Mouse (Mus musculus) hindbrain, embryonic 12.5 days (tissue): ENCODE results near the gene Sh3pxd2a. TPM values are rescaled to one million over a fixed set of nuclear protein-coding genes. Genes with fewer than 3 reads are reported as not detected.

Experiments used
- ATAC-seq: fragments of 200-750 bp; cut with Nextera tagmentation; 2 replicates; pipeline ENCODE4 v1.8.0; 2017; ENCODE audit warnings: moderate TSS enrichment; ENCODE audit not compliant: low FRiP score
- H3K27ac ChIP-seq: fragments of 300-500 bp; sonication (generic); 2 replicates; pipeline ENCODE4 v1.5.1; 2016; ENCODE audit warnings: mild to moderate bottlenecking
- H3K27me3 ChIP-seq: fragments of 300-500 bp; sonication (generic); 2 replicates; pipeline ENCODE4 v1.6.1; 2016; ENCODE audit warnings: mild to moderate bottlenecking
- H3K36me3 ChIP-seq: fragments of 300-500 bp; sonication (generic); 2 replicates; pipeline ENCODE4 v1.6.1; 2016; ENCODE audit warnings: mild to moderate bottlenecking
- H3K4me1 ChIP-seq: fragments of 300-500 bp; sonication (generic); 2 replicates; pipeline ENCODE4 v1.6.1; 2016
- H3K4me2 ChIP-seq: fragments of 300-500 bp; sonication (generic); replicated peaks from 2 replicates; pipeline ENCODE4 v1.6.1; 2016; ENCODE audit warnings: mild to moderate bottlenecking
- H3K4me3 ChIP-seq: fragments of 300-500 bp; sonication (generic); 2 replicates; pipeline ENCODE4 v1.5.1; 2016; ENCODE audit warnings: mild to moderate bottlenecking
- H3K9ac ChIP-seq: fragments of 300-500 bp; sonication (generic); 2 replicates; pipeline ENCODE4 v1.6.1; 2016; ENCODE audit warnings: mild to moderate bottlenecking, moderate library complexity
- H3K9me3 ChIP-seq: fragments of 300-500 bp; sonication (generic); replicated peaks from 2 replicates; pipeline ENCODE4 v1.6.1; 2016; ENCODE audit warnings: mild to moderate bottlenecking
- WGBS: fragments of 180-500 bp; shearing (Covaris S2); methylation state at CpG from one replicate; pipeline ENCODE4 v1.1.7; 2016; 5-methylcytosine and 5-hydroxymethylcytosine counted together
- polyA plus RNA-seq: library from polyadenylated mRNA; unstranded; fragments of >200 nt; fragmentation: Nextera tagmentation; extraction: Ambion mirVana; gene quantifications from 2 replicates; pipeline ENCODE4 v1.2.1, GENCODE M21; 2016

Gene Sh3pxd2a
- polyA plus RNA-seq, 1 experiment from 2014 or later, result 3.9 TPM

GRCm38 (mm10) chr19:47371521-47371920, 92.7 kb downstream of the Sh3pxd2a start:
- Histone ChIP-seq H3K27ac (no peak overlapping the region), H3K4me3 (no peak overlapping the region), H3K9me3 (no peaks in the 10 kb centered on the region), H3K9ac (no peak overlapping the region), H3K4me2 (no peak overlapping the region), H3K36me3 (no peaks in the 10 kb centered on the region), H3K27me3 (no peaks in the 10 kb centered on the region), H3K4me1 (peaks cover 9% of the 10 kb centered on the region; the same call in 1 of the 2 replicates)
- ATAC-seq, result no peak
- 91% methylated on average over 11 of the region's 11 CpGs for WGBS

- no peak overlapping the region for H3K4me2 ChIP-seq
- 52% methylated on average over 3 of the region's 3 CpGs for WGBS
- ATAC-seq, result no peak
- H3K4me1 ChIP-seq, result peaks cover 9% of the 10 kb centered on the region; the same call in 1 of the 2 replicates
- no peak overlapping the region for H3K27ac ChIP-seq
- no peaks in the 10 kb centered on the region for H3K36me3 ChIP-seq
- H3K9me3 ChIP-seq, result no peaks in the 10 kb centered on the region
- no peak overlapping the region for H3K9ac ChIP-seq
- no peak overlapping the region for H3K4me3 ChIP-seq
- H3K27me3 ChIP-seq, result no peaks in the 10 kb centered on the region
Observed at GRCm38 (mm10) chr19:47369008-47369407, 95.2 kb downstream of the Sh3pxd2a start.

GRCm38 (mm10) chr19:47367271-47367879, 96.8 kb downstream of the Sh3pxd2a start:
- ATAC-seq, result no peak
- no peak overlapping the region for H3K4me3 ChIP-seq
- H3K4me2 ChIP-seq, result no peak overlapping the region
- H3K4me1 ChIP-seq, result peaks cover 19% of the 10 kb centered on the region
- no peak overlapping the region for H3K9ac ChIP-seq
- H3K36me3 ChIP-seq, result no peaks in the 10 kb centered on the region
- no peaks in the 10 kb centered on the region for H3K27me3 ChIP-seq
- no peak overlapping the region for H3K27ac ChIP-seq
- H3K9me3 ChIP-seq, result no peaks in the 10 kb centered on the region
- 88% methylated on average over 12 of the region's 12 CpGs for WGBS

- ATAC-seq, result no peak
- no peak overlapping the region for H3K4me2 ChIP-seq
- no peaks in the 10 kb centered on the region for H3K36me3 ChIP-seq
- peaks cover 19% of the 10 kb centered on the region for H3K4me1 ChIP-seq
- no peaks in the 10 kb centered on the region for H3K27me3 ChIP-seq
- no peak overlapping the region for H3K27ac ChIP-seq
- H3K9me3 ChIP-seq, result no peaks in the 10 kb centered on the region
- H3K9ac ChIP-seq, result no peak overlapping the region
- no peak overlapping the region for H3K4me3 ChIP-seq
- WGBS, result 77% methylated on average over 8 of the region's 8 CpGs
Observed at GRCm38 (mm10) chr19:47366576-47366975, 97.6 kb downstream of the Sh3pxd2a start.

GRCm38 (mm10) chr19:47363086-47363668, 101.0 kb downstream of the Sh3pxd2a start:
- no peak for ATAC-seq
- no peak overlapping the region for H3K27ac ChIP-seq
- H3K9ac ChIP-seq, result no peak overlapping the region
- no peaks in the 10 kb centered on the region for H3K36me3 ChIP-seq
- H3K27me3 ChIP-seq, result no peaks in the 10 kb centered on the region
- H3K4me1 ChIP-seq, result peaks cover 10% of the 10 kb centered on the region
- 38% methylated on average over 9 of the region's 9 CpGs for WGBS
- H3K9me3 ChIP-seq, result no peaks in the 10 kb centered on the region
- H3K4me3 ChIP-seq, result no peak overlapping the region
- H3K4me2 ChIP-seq, result no peak overlapping the region

GRCm38 (mm10) chr19:47360921-47361320, 103.3 kb downstream of the Sh3pxd2a start:
- Histone ChIP-seq H3K36me3 (no peaks in the 10 kb centered on the region), H3K9ac (no peak overlapping the region), H3K4me1 (peaks cover 10% of the 10 kb centered on the region; the same call in 1 of the 2 replicates), H3K4me3 (no peak overlapping the region), H3K4me2 (no peak overlapping the region), H3K27me3 (no peaks in the 10 kb centered on the region), H3K9me3 (no peaks in the 10 kb centered on the region), H3K27ac (no peak overlapping the region)
- ATAC-seq, result no peak
- WGBS, result 81% methylated on average over 3 of the region's 3 CpGs

- WGBS, result 92% methylated on average over 16 of the region's 16 CpGs
- Histone ChIP-seq H3K4me1 (peaks cover 15% of the 10 kb centered on the region), H3K4me2 (no peak overlapping the region), H3K36me3 (no peaks in the 10 kb centered on the region), H3K9me3 (no peaks in the 10 kb centered on the region), H3K27me3 (no peaks in the 10 kb centered on the region; the same call in 1 of the 2 replicates), H3K9ac (no peak overlapping the region), H3K4me3 (no peak overlapping the region), H3K27ac (no peak overlapping the region)
- ATAC-seq, result no peak
Observed at GRCm38 (mm10) chr19:47360017-47360416, 104.2 kb downstream of the Sh3pxd2a start.

- no peak overlapping the region for H3K4me3 ChIP-seq
- ATAC-seq, result no peak
- H3K4me2 ChIP-seq, result peak overlapping the region; percentile 30; the same call in 1 of the 2 replicates
- no peaks in the 10 kb centered on the region; the same call in 1 of the 2 replicates for H3K27me3 ChIP-seq
- no peak overlapping the region for H3K9ac ChIP-seq
- WGBS, result 48% methylated on average over 15 of the region's 15 CpGs
- H3K36me3 ChIP-seq, result no peaks in the 10 kb centered on the region
- H3K9me3 ChIP-seq, result no peaks in the 10 kb centered on the region
- H3K27ac ChIP-seq, result no peak overlapping the region; the same call in 1 of the 2 replicates
- H3K4me1 ChIP-seq, result peaks cover 21% of the 10 kb centered on the region
Observed at GRCm38 (mm10) chr19:47359166-47359931, 104.9 kb downstream of the Sh3pxd2a start.

- 79% methylated on average over 3 of the region's 3 CpGs for WGBS
- Histone ChIP-seq H3K4me1 (peaks cover 16% of the 10 kb centered on the region), H3K4me2 (no peak overlapping the region), H3K27ac (no peak overlapping the region), H3K4me3 (no peak overlapping the region), H3K9me3 (no peaks in the 10 kb centered on the region), H3K9ac (no peak overlapping the region; the same call in 1 of the 2 replicates), H3K27me3 (no peaks in the 10 kb centered on the region; the same call in 1 of the 2 replicates), H3K36me3 (no peaks in the 10 kb centered on the region)
- no peak for ATAC-seq
Observed at GRCm38 (mm10) chr19:47357297-47357696, 106.9 kb downstream of the Sh3pxd2a start.

GRCm38 (mm10) chr19:47356188-47356857, 107.9 kb downstream of the Sh3pxd2a start:
- no peak overlapping the region for H3K4me3 ChIP-seq
- no peak overlapping the region for H3K9ac ChIP-seq
- peak; percentile 11; the same call in 1 of the 2 replicates for ATAC-seq
- H3K27ac ChIP-seq, result no peak overlapping the region
- peaks cover 16% of the 10 kb centered on the region for H3K4me1 ChIP-seq
- no peaks in the 10 kb centered on the region for H3K36me3 ChIP-seq
- H3K27me3 ChIP-seq, result no peaks in the 10 kb centered on the region; the same call in 1 of the 2 replicates
- no peak overlapping the region for H3K4me2 ChIP-seq
- 13% methylated on average over 4 of the region's 6 CpGs for WGBS
- no peaks in the 10 kb centered on the region for H3K9me3 ChIP-seq

GRCm38 (mm10) chr19:47354456-47354855, 109.7 kb downstream of the Sh3pxd2a start:
- 27% methylated on average over 8 of the region's 8 CpGs for WGBS
- Histone ChIP-seq H3K27me3 (no peaks in the 10 kb centered on the region; the same call in 1 of the 2 replicates), H3K4me1 (peaks cover 16% of the 10 kb centered on the region), H3K36me3 (no peaks in the 10 kb centered on the region), H3K9ac (no peak overlapping the region), H3K4me2 (no peak overlapping the region), H3K4me3 (no peak overlapping the region), H3K9me3 (no peaks in the 10 kb centered on the region), H3K27ac (peak overlapping the region; percentile 46; the same call in 1 of the 2 replicates)
- ATAC-seq, result peak; percentile 76

GRCm38 (mm10) chr19:47349043-47349442, 115.2 kb downstream of the Sh3pxd2a start:
- Histone ChIP-seq H3K4me3 (no peak overlapping the region), H3K27ac (no peak overlapping the region), H3K27me3 (peaks cover 17% of the 10 kb centered on the region), H3K9ac (no peak overlapping the region), H3K4me1 (peaks cover 4% of the 10 kb centered on the region; the same call in 1 of the 2 replicates), H3K9me3 (no peaks in the 10 kb centered on the region), H3K36me3 (no peaks in the 10 kb centered on the region), H3K4me2 (no peak overlapping the region)
- no peak for ATAC-seq
- WGBS, result 73% methylated on average over 8 of the region's 8 CpGs
